Mouse (Mus musculus): ENCODE results near the gene Zfyve1.

DNA sequence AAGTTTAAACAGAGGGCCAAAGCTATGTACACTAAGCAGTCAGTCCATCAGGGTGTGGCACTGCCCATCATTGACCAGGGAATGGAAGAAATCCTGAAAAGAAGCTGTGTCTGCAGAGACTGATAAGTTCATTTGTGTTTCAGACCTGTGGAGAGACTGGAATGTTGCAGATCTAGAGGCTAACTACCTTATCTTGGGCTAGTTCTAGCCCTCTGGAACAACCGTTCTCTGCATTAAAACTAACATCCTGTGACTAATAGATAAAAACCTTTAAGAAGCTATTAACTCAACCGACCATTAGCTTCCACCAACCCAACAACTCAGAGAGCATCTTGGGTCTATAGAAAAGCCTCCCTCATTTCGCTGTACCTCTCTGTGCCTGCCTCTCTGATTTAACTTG is 79.4 kb downstream of the Zfyve1 start:
- TF ChIP-seq CTCF (IDR thresholded peaks at IDR 0.05; ENCODE audit: low read depth): no peak
- no peak for TF ChIP-seq EP300 (optimal IDR thresholded peaks at IDR 0.05)

Data from stomach, postnatal 0 days (tissue).